Mouse (Mus musculus) spleen, adult 2 months (tissue): ENCODE data around the gene Ss18l2. TPM values are rescaled to one million over a fixed set of nuclear protein-coding genes. Genes with fewer than 3 reads are reported as not detected.

ENCODE experiments used
- DNase-seq, 2 experiments: peaks; one replicate each; pipeline versions ENCODE4 v3.0.0 to v3.0.0-alpha.2; 2012 to 2021; ENCODE audit warnings: low spot score in 2 of 2, low read depth in 1 of 2
- H3K27ac ChIP-seq: fragments of 200-500 bp; 2 replicates; pipeline ENCODE4 v1.5.1; 2012; ENCODE audit warnings: low read length, inconsistent platforms; ENCODE audit not compliant: insufficient read depth
- H3K27me3 ChIP-seq: fragments of 200-500 bp; 2 replicates; pipeline ENCODE4 v1.6.1; 2012; ENCODE audit warnings: mild to moderate bottlenecking, moderate library complexity, low read length, inconsistent platforms; ENCODE audit not compliant: control insufficient read depth, insufficient read depth
- H3K36me3 ChIP-seq: fragments of 200-500 bp; 2 replicates; pipeline ENCODE4 v1.6.1; 2012; ENCODE audit warnings: mild to moderate bottlenecking, low read length, inconsistent platforms; ENCODE audit not compliant: control insufficient read depth, insufficient read depth
- H3K4me1 ChIP-seq: fragments of 200-500 bp; 2 replicates; pipeline ENCODE4 v1.6.1; 2011; ENCODE audit warnings: inconsistent platforms; ENCODE audit not compliant: control insufficient read depth, insufficient read depth, insufficient read length
- H3K4me3 ChIP-seq: fragments of 200-500 bp; 2 replicates; pipeline ENCODE4 v1.5.1; 2011; ENCODE audit warnings: mild to moderate bottlenecking, inconsistent platforms; ENCODE audit not compliant: insufficient read depth, insufficient read length; ENCODE audit errors: extremely low read depth
- CTCF ChIP-seq: fragments of 200-500 bp; IDR thresholded peaks from 2 replicates; pipeline ENCODE4 v1.5.1; 2011; ENCODE audit warnings: mild to moderate bottlenecking, inconsistent platforms; ENCODE audit not compliant: insufficient read depth, insufficient read length, insufficient replicate concordance; ENCODE audit errors: extremely low read depth
- POLR2A ChIP-seq: fragments of 200-500 bp; IDR thresholded peaks from 2 replicates; pipeline ENCODE4 v1.6.1; 2011; ENCODE audit warnings: low read depth, low read length, inconsistent platforms
- WGBS: fragments of 180-500 bp; shearing (Covaris S2); methylation state at CpG from one replicate; pipeline ENCODE4 v1.1.7; 2018; 5-methylcytosine and 5-hydroxymethylcytosine counted together
- polyA plus RNA-seq: library from polyadenylated mRNA; depleted of rRNA; stranded (reverse); fragments of >200 nt; gene quantifications from 2 replicates; pipeline ENCODE4 v1.2.3, GENCODE M21; 2012

Ss18l2 gene
- polyA plus RNA-seq, 1 experiment = 5.8 TPM

DNA sequence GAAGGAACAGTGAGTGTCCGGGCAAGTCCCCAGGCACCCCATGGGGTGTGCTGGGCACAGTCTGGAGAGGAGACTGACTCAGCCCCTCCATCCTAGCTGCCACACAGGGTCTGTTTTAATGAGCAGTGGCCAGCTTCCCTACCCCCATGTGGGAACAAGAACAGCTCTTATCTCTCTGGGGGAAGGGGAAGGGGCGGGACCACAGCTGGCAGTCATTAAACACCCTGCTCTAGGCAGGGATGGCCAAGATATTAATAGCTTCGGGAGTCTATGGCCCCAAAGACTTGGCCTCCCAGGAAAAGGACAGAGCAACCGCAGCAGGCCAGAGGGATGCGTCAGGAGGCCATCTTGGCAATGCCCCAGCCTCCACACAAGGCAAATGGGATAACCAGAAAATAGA, 37.8 kb upstream of the Ss18l2 start:
- Histone ChIP-seq H3K4me1 (peaks cover 31% of the 10 kb centered on the region), H3K27me3 (no peaks in the 10 kb centered on the region), H3K4me3 (no peak overlapping the region), H3K27ac (no peak overlapping the region), H3K36me3 (no peaks in the 10 kb centered on the region)
- TF ChIP-seq CTCF (no peak), POLR2A (no peak)
- no peak for DNase-seq
- 53% methylated on average over 5 of the region's 5 CpGs for WGBS

DNA sequence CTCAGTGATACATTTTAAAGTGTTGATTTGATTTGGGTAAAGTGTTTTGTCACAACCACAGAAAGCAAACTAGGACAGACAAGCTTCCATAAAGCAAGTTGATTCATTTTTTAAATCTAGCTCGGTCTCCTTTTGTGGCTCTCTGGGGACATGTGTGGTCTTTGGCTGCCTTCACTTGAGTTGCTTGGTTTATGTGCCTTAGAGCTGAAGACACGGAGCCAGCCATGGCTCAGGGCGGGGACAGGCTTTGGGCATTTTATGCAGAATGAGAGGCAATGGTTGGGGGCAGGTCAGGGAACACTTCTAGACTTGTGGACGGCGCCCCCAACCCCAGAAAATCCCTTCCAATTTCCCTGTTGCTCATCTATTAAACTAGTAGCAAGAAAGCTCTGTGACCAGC, 36.4 kb upstream of the Ss18l2 start:
- H3K36me3 ChIP-seq = no peaks in the 10 kb centered on the region
- DNase-seq = no peak
- no peaks in the 10 kb centered on the region for H3K27me3 ChIP-seq
- H3K27ac ChIP-seq = peak overlapping the region; percentile 26; the same call in 1 of the 2 replicates
- no peak overlapping the region for H3K4me3 ChIP-seq
- WGBS = 44% methylated on average over 5 of the region's 5 CpGs
- H3K4me1 ChIP-seq = peaks cover 40% of the 10 kb centered on the region
- TF ChIP-seq POLR2A (no peak), CTCF (no peak)

DNA sequence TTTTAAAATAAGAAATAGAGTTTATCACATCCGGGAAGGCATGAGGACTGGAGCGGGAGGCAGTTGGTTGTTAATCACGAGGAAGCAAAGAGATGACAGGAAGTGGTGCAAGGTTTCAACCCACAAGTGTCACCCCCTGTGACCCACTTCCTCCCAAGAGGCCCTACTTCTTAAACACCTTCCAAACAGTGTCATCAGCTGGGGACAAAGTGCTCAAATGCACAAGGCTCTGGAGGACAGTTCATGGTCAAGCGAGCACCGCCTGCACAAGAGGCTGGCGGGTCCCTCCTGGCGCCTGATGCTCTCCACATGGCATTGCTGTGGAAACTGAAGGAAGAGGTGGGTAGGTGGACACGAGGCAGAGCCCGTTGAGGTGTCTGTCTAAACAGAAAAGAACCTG, 35.1 kb upstream of the Ss18l2 start:
- peak overlapping the region; percentile 55 for H3K4me3 ChIP-seq

DNA sequence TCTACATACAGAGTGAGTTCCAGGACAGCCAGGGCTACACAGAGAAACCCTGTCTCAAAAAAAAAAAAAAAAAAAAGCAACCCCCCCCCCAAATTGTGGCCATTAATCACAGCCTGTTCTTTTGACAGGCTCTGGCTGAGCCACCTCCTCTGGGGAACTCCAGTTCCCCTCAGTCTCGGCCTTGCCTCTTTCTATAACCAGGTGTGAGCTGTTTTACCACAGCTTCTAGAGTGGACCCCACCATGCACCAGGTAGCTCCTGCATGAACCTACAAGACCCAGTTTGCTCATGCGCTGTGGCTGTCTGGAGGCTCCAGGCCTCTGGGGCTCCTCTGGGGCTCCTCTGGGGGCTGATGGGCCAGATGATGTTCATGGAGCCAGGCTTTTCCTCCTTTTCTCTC, 34.6 kb upstream of the Ss18l2 start:
- no peaks in the 10 kb centered on the region for H3K36me3 ChIP-seq
- no peak for DNase-seq
- H3K4me3 ChIP-seq = peak overlapping the region; percentile 55
- H3K27ac ChIP-seq = peak overlapping the region; percentile 84
- H3K27me3 ChIP-seq = no peaks in the 10 kb centered on the region
- TF ChIP-seq CTCF = no peak
- TF ChIP-seq POLR2A = no peak
- WGBS = 31% methylated on average over 2 of the region's 2 CpGs
- H3K4me1 ChIP-seq = peaks cover 41% of the 10 kb centered on the region; the same call in 1 of the 2 replicates

More for the DNA sequence above, 35.1 kb upstream of the Ss18l2 start:
- peak; percentile 51; the same call in 1 of the 2 replicates for TF ChIP-seq POLR2A
- no peak for TF ChIP-seq CTCF
- peaks cover 41% of the 10 kb centered on the region; the same call in 1 of the 2 replicates for H3K4me1 ChIP-seq
- 12% methylated on average over 9 of the region's 9 CpGs for WGBS
- H3K27ac ChIP-seq = peak overlapping the region; percentile 84
- H3K36me3 ChIP-seq = no peaks in the 10 kb centered on the region
- DNase-seq = peak; percentile 77 to 92
- no peaks in the 10 kb centered on the region for H3K27me3 ChIP-seq

DNA sequence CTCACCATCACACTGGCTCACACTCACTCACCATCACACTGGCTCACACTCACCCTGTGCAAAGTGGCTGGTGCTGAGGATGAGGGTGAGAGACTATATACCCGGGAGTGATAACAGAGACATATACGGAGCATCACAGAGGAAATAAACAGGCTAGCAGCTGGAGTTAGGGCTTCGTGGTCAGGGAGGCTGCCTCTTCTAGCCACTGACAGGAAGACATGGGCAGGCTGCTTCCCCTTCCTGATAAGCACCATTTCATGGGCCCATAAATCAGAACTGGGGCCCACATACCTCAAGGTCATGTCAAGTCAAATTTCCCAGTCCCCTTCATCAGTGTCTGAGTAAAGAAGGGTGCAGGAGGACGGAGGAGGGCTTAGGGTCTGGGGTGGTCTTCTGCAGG, 33.1 kb upstream of the Ss18l2 start:
- Histone ChIP-seq H3K27ac (peak overlapping the region; percentile 80), H3K4me3 (no peak overlapping the region; the same call in 1 of the 2 replicates), H3K4me1 (peaks cover 50% of the 10 kb centered on the region; the same call in 1 of the 2 replicates), H3K36me3 (no peaks in the 10 kb centered on the region), H3K27me3 (no peaks in the 10 kb centered on the region)
- WGBS = 12% methylated on average over 4 of the region's 4 CpGs
- no peak for TF ChIP-seq CTCF
- TF ChIP-seq POLR2A = no peak
- no peak for DNase-seq

DNA sequence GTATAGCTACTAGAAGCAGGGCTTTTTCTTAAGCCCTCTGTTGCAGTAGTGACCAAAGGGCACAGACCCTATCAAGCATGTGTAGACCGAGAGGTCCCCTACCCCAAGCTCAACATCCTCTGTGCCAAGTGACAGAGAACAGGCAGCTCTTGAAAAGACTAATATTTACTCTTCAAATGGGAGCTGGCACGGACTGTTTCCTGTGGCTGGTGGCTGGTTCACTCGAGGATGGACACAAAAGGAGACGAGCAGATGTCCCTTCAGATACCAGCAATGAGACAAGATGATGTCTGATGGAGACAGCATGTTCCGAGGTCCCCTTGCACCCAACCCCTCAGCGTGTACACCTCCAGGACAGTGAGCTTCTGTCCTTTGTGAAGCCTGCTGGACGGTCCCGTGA, 32.7 kb upstream of the Ss18l2 start:
- no peak for DNase-seq
- no peaks in the 10 kb centered on the region for H3K36me3 ChIP-seq
- peaks cover 52% of the 10 kb centered on the region; the same call in 1 of the 2 replicates for H3K4me1 ChIP-seq
- H3K4me3 ChIP-seq = no peak overlapping the region
- whole genome bisulfite sequencing = 39% methylated on average over 8 of the region's 8 CpGs
- TF ChIP-seq POLR2A = no peak
- TF ChIP-seq CTCF = no peak
- no peaks in the 10 kb centered on the region for H3K27me3 ChIP-seq
- H3K27ac ChIP-seq = peak overlapping the region; percentile 80

DNA sequence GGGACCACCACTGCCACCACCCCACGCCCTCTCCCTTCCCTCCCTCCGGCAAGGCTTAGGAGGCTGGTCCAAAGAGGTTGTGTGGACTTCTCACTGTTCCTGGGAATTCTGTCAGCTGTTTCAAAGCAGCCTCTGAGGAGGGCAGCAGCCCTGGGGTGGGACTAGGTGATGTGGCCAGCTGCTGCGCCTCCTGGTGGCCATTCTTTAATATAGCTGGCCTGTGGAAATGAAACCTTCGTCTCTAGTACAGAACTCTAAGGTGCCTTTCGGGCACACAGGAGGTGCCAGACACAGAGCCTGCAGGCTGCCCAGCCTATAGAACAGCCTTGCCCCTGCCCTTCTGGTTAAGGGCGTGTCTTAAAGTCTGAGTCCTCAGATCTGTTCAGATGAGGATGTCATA, 30.6 kb upstream of the Ss18l2 start:
- Histone ChIP-seq H3K27ac (no peak overlapping the region), H3K27me3 (no peaks in the 10 kb centered on the region), H3K36me3 (peaks cover under 1% of the 10 kb centered on the region; the same call in 1 of the 2 replicates), H3K4me3 (no peak overlapping the region), H3K4me1 (peaks cover 41% of the 10 kb centered on the region; the same call in 1 of the 2 replicates)
- TF ChIP-seq CTCF = peak; percentile 75; the same call in 1 of the 2 replicates
- TF ChIP-seq POLR2A = no peak
- peak in 1 of 2 experiments; percentile 40 for DNase-seq
- WGBS = 25% methylated on average over 6 of the region's 6 CpGs
